Mouse (Mus musculus) stomach, embryonic 16.5 days (tissue): ENCODE results near the gene Zfp683. TPM values are rescaled to one million over a fixed set of nuclear protein-coding genes. Genes with fewer than 3 reads are reported as not detected.

Source experiments
- ATAC-seq: fragments of 200-750 bp; cut with Nextera tagmentation; 2 replicates; pipeline ENCODE4 v1.8.0; 2017; ENCODE audit warnings: moderate number of reproducible peaks, moderate TSS enrichment; ENCODE audit not compliant: insufficient read depth, low FRiP score
- H3K27ac ChIP-seq: fragments of 300-500 bp; sonication (generic); 2 replicates; pipeline ENCODE4 v1.5.1; 2014; ENCODE audit warnings: low read length
- H3K27me3 ChIP-seq: fragments of 300-500 bp; sonication (generic); 2 replicates; pipeline ENCODE4 v1.6.1; 2014; ENCODE audit warnings: low read length, control low read depth, mixed read lengths; ENCODE audit not compliant: control insufficient read depth, insufficient read depth
- H3K36me3 ChIP-seq: fragments of 300-500 bp; sonication (generic); 2 replicates; pipeline ENCODE4 v1.6.1; 2014; ENCODE audit warnings: low read length; ENCODE audit not compliant: control insufficient read depth, insufficient read depth
- H3K4me1 ChIP-seq: fragments of 300-500 bp; sonication (generic); 2 replicates; pipeline ENCODE4 v1.6.1; 2014; ENCODE audit warnings: low read length, control low read depth, mixed read lengths; ENCODE audit not compliant: control insufficient read depth, insufficient read depth
- H3K4me2 ChIP-seq: fragments of 300-500 bp; sonication (generic); 2 replicates; pipeline ENCODE4 v1.6.1; 2014; ENCODE audit warnings: low read depth, low read length, mixed read lengths
- H3K4me3 ChIP-seq: fragments of 300-500 bp; sonication (generic); replicated peaks from 2 replicates; pipeline ENCODE4 v1.5.1; 2014; ENCODE audit warnings: mild to moderate bottlenecking, low read length
- H3K9ac ChIP-seq: fragments of 300-500 bp; sonication (generic); 2 replicates; pipeline ENCODE4 v1.6.1; 2014; ENCODE audit warnings: low read length
- H3K9me3 ChIP-seq: fragments of 300-500 bp; sonication (generic); replicated peaks from 2 replicates; pipeline ENCODE4 v1.6.1; 2016; ENCODE audit warnings: low read length, control low read depth; ENCODE audit not compliant: control insufficient read depth
- WGBS: fragments of 180-500 bp; shearing (Covaris S2); extraction: QIAGEN DNeasy Blood & Tissue Kit; methylation state at CpG from one replicate; pipeline ENCODE4 v1.1.7; 2014; 5-methylcytosine and 5-hydroxymethylcytosine counted together
- polyA plus RNA-seq: library from polyadenylated mRNA; unstranded; fragments of >200 nt; fragmentation: Nextera tagmentation; extraction: Ambion mirVana; gene quantifications from 2 replicates; pipeline ENCODE4 v1.2.1, GENCODE M21; 2015

Gene Zfp683
- polyA plus RNA-seq, 1 experiment from 2014 or later, result not detected

GRCm38 (mm10) chr4:134017201-134017865, 36.3 kb upstream of the Zfp683 start:
- Histone ChIP-seq H3K9me3 (no peaks in the 10 kb centered on the region), H3K4me3 (no peak overlapping the region), H3K27ac (no peak overlapping the region), H3K4me2 (peak overlapping the region; percentile 40; the same call in 1 of the 2 replicates), H3K36me3 (no peaks in the 10 kb centered on the region), H3K27me3 (peaks cover 46% of the 10 kb centered on the region), H3K9ac (no peak overlapping the region), H3K4me1 (peaks cover 12% of the 10 kb centered on the region)
- WGBS, result 6% methylated on average over 21 of the region's 21 CpGs
- no peak for ATAC-seq

- 1% methylated on average over 46 of the region's 46 CpGs for WGBS
- peaks cover 46% of the 10 kb centered on the region for H3K27me3 ChIP-seq
Measured at GRCm38 (mm10) chr4:134018038-134018778, 35.4 kb upstream of the Zfp683 start.

GRCm38 (mm10) chr4:134018779-134019145, 34.9 kb upstream of the Zfp683 start, which contains the start of gene Lin28a:
Gene Lin28a, minus strand, starts transcription at chr4:134018841.
- H3K4me2 ChIP-seq, result peak within 1 kb of the TSS; percentile 40
- H3K4me3 ChIP-seq, result peak within 1 kb of the TSS; percentile 17; the same call in 1 of the 2 replicates
- WGBS, result 1% methylated on average over 9 of the region's 9 CpGs
- peaks cover 46% of the 10 kb centered on the region for H3K27me3 ChIP-seq
- ATAC-seq, result no peak
- no peak within 1 kb of the TSS for H3K27ac ChIP-seq
- no peaks in the 10 kb centered on the region for H3K9me3 ChIP-seq
- no peak within 1 kb of the TSS for H3K9ac ChIP-seq
- H3K36me3 ChIP-seq, result no peaks in the 10 kb centered on the region
- H3K4me1 ChIP-seq, result peaks cover 12% of the 10 kb centered on the region

More at GRCm38 (mm10) chr4:134018038-134018778, 35.4 kb upstream of the Zfp683 start:
- no peaks in the 10 kb centered on the region for H3K36me3 ChIP-seq
- H3K9ac ChIP-seq, result no peak overlapping the region
- H3K4me2 ChIP-seq, result peak overlapping the region; percentile 40
- peak overlapping the region; percentile 17; the same call in 1 of the 2 replicates for H3K4me3 ChIP-seq
- peaks cover 12% of the 10 kb centered on the region for H3K4me1 ChIP-seq
- H3K9me3 ChIP-seq, result no peaks in the 10 kb centered on the region
- no peak overlapping the region for H3K27ac ChIP-seq
- ATAC-seq, result no peak

GRCm38 (mm10) chr4:134019210-134019609, 34.4 kb upstream of the Zfp683 start:
- no peak overlapping the region for H3K4me2 ChIP-seq
- no peak for ATAC-seq
- H3K36me3 ChIP-seq, result no peaks in the 10 kb centered on the region
- peaks cover 46% of the 10 kb centered on the region for H3K27me3 ChIP-seq
- no peak overlapping the region for H3K4me3 ChIP-seq
- WGBS, result 2% methylated on average over 9 of the region's 10 CpGs
- H3K9me3 ChIP-seq, result no peaks in the 10 kb centered on the region
- H3K27ac ChIP-seq, result no peak overlapping the region
- no peak overlapping the region for H3K9ac ChIP-seq
- H3K4me1 ChIP-seq, result peaks cover 12% of the 10 kb centered on the region

GRCm38 (mm10) chr4:134019641-134020351, 33.8 kb upstream of the Zfp683 start:
- WGBS, result 3% methylated on average over 16 of the region's 16 CpGs
- Histone ChIP-seq H3K9me3 (no peaks in the 10 kb centered on the region), H3K4me2 (no peak overlapping the region), H3K4me3 (no peak overlapping the region), H3K9ac (no peak overlapping the region), H3K36me3 (no peaks in the 10 kb centered on the region), H3K27ac (no peak overlapping the region), H3K4me1 (peaks cover 12% of the 10 kb centered on the region), H3K27me3 (peaks cover 46% of the 10 kb centered on the region)
- no peak for ATAC-seq

- H3K9ac ChIP-seq, result no peak overlapping the region
- H3K4me2 ChIP-seq, result no peak overlapping the region
- H3K27ac ChIP-seq, result no peak overlapping the region
- H3K4me3 ChIP-seq, result no peak overlapping the region
- H3K36me3 ChIP-seq, result no peaks in the 10 kb centered on the region
- 3% methylated on average over 11 of the region's 11 CpGs for WGBS
- no peak for ATAC-seq
- peaks cover 46% of the 10 kb centered on the region for H3K27me3 ChIP-seq
- H3K4me1 ChIP-seq, result peaks cover 12% of the 10 kb centered on the region
- H3K9me3 ChIP-seq, result no peaks in the 10 kb centered on the region
Measured at GRCm38 (mm10) chr4:134020621-134021020, 33.0 kb upstream of the Zfp683 start.

- no peak overlapping the region for H3K4me2 ChIP-seq
- H3K4me1 ChIP-seq, result no peaks in the 10 kb centered on the region
- no peak overlapping the region for H3K4me3 ChIP-seq
- H3K27ac ChIP-seq, result no peak overlapping the region
- 55% methylated on average over 9 of the region's 9 CpGs for WGBS
- H3K9ac ChIP-seq, result no peak overlapping the region
- H3K27me3 ChIP-seq, result no peaks in the 10 kb centered on the region; the same call in 1 of the 2 replicates
- no peak for ATAC-seq
- no peaks in the 10 kb centered on the region for H3K36me3 ChIP-seq
- H3K9me3 ChIP-seq, result no peaks in the 10 kb centered on the region; the same call in 1 of the 2 replicates
Measured at GRCm38 (mm10) chr4:134025802-134026201, 27.8 kb upstream of the Zfp683 start.

- H3K9me3 ChIP-seq, result no peaks in the 10 kb centered on the region
- H3K27ac ChIP-seq, result no peak overlapping the region
- H3K4me3 ChIP-seq, result no peak overlapping the region
- H3K9ac ChIP-seq, result no peak overlapping the region
- no peak overlapping the region for H3K4me2 ChIP-seq
- no peaks in the 10 kb centered on the region for H3K36me3 ChIP-seq
- no peaks in the 10 kb centered on the region for H3K27me3 ChIP-seq
- no peaks in the 10 kb centered on the region for H3K4me1 ChIP-seq
- WGBS, result 3% methylated on average over 16 of the region's 16 CpGs
- no peak; the same call in 1 of the 2 replicates for ATAC-seq
Measured at GRCm38 (mm10) chr4:134035953-134036352, 17.7 kb upstream of the Zfp683 start.
